Mouse (Mus musculus): Measurements from ENCODE around the gene Capn10. TPM values are rescaled to one million over a fixed set of nuclear protein-coding genes. Genes with fewer than 3 reads are reported as not detected.

Gene Capn10
- total RNA-seq, 2 experiments from 2014 or later = 8.0 to 8.2 TPM

GRCm38 (mm10) chr1:92916725-92917124 lies 17.5 kb upstream of the Capn10 start:
- DNase-seq = no peak
- intact Hi-C loops (cut with DNase I) = no loop called here

GRCm38 (mm10) chr1:92919151-92919550 lies 15.0 kb upstream of the Capn10 start:
- DNase-seq = no peak
- intact Hi-C loops (cut with DNase I) = no loop called here

- DNase-seq = no peak
Observed at GRCm38 (mm10) chr1:92919775-92920174, 14.4 kb upstream of the Capn10 start.

GRCm38 (mm10) chr1:92920474-92921200 lies 13.5 kb upstream of the Capn10 start:
- no peak for DNase-seq
- intact Hi-C loops (cut with DNase I) = no loop called here

More at GRCm38 (mm10) chr1:92919775-92920174, 14.4 kb upstream of the Capn10 start:
- intact Hi-C loops (cut with DNase I) = no loop called here

GRCm38 (mm10) chr1:92921496-92921895 lies 12.7 kb upstream of the Capn10 start:
- DNase-seq = no peak
- intact Hi-C loops (cut with DNase I) = no loop called here

- DNase-seq = no peak
- intact Hi-C loops (cut with DNase I) = no loop called here
Observed at GRCm38 (mm10) chr1:92930171-92930706, 3.9 kb upstream of the Capn10 start.

GRCm38 (mm10) chr1:92933611-92934010 lies 565 bp upstream of the Capn10 start:
- intact Hi-C loops (cut with DNase I) = loop anchor here (2.0 kb wide), 1 partner anchor 23 kb away; the partner anchor contains the start of gene Rnpepl1
- DNase-seq = no peak

GRCm38 (mm10) chr1:92935054-92935962 lies 1.1 kb downstream of the Capn10 start:
- peak in 1 of 2 experiments; percentile 31 for DNase-seq
- intact Hi-C loops (cut with DNase I) = loop anchor here (2.0 kb wide), 1 partner anchor 25 kb away; the partner anchor contains the start of gene Rnpepl1

GRCm38 (mm10) chr1:92935977-92936376 lies 1.8 kb downstream of the Capn10 start:
- DNase-seq = no peak
- intact Hi-C loops (cut with DNase I) = loop anchor here (2.0 kb wide), 1 partner anchor 25 kb away; the partner anchor contains the start of gene Rnpepl1

- DNase-seq = no peak
- intact Hi-C loops (cut with DNase I) = no loop called here
Observed at GRCm38 (mm10) chr1:92936467-92936866, 2.3 kb downstream of the Capn10 start.

GRCm38 (mm10) chr1:92937797-92938196 lies 3.6 kb downstream of the Capn10 start:
- intact Hi-C loops (cut with DNase I) = no loop called here

GRCm38 (mm10) chr1:92939746-92940145 lies 5.6 kb downstream of the Capn10 start:
- intact Hi-C loops (cut with DNase I) = no loop called here

More at GRCm38 (mm10) chr1:92937797-92938196, 3.6 kb downstream of the Capn10 start:
- no peak for DNase-seq

GRCm38 (mm10) chr1:92943219-92943989 lies 9.2 kb downstream of the Capn10 start:
- intact Hi-C loops (cut with DNase I) = no loop called here
- DNase-seq = no peak

More at GRCm38 (mm10) chr1:92939746-92940145, 5.6 kb downstream of the Capn10 start:
- DNase-seq = no peak

- DNase-seq = no peak
- intact Hi-C loops (cut with DNase I) = no loop called here
Observed at GRCm38 (mm10) chr1:92947966-92948365, 13.8 kb downstream of the Capn10 start.

- DNase-seq = peak in 1 of 2 experiments; percentile 26
- intact Hi-C loops (cut with DNase I) = no loop called here
Observed at GRCm38 (mm10) chr1:92949426-92949825, 15.2 kb downstream of the Capn10 start.

GRCm38 (mm10) chr1:92950607-92951006 lies 16.4 kb downstream of the Capn10 start, which contains the start of gene Gpr35:
Gpr35 (plus strand) TSS chr1:92950865.
- intact Hi-C loops (cut with DNase I) = loop anchor here (5.0 to 10.0 kb wide), 2 partner anchors 132 to 394 kb away; partner anchors contain the start of genes Pask and Ppp1r7
- no peak for DNase-seq

- no peak for DNase-seq
- intact Hi-C loops (cut with DNase I) = loop anchor here (5.0 to 10.0 kb wide), 2 partner anchors 129 to 391 kb away; partner anchors contain the start of genes Pask and Ppp1r7
Observed at GRCm38 (mm10) chr1:92953641-92954040, 19.5 kb downstream of the Capn10 start.

GRCm38 (mm10) chr1:92956571-92957335 lies 22.6 kb downstream of the Capn10 start:
- intact Hi-C loops (cut with DNase I) = loop anchor here (1.0 to 10.0 kb wide), 4 partner anchors 55 to 388 kb away; partner anchors contain the start of genes Pask and Ppp1r7
- DNase-seq = peak; percentile 78 to 81

- DNase-seq = no peak
- intact Hi-C loops (cut with DNase I) = loop anchor here (5.0 to 10.0 kb wide), 3 partner anchors 168 to 386 kb away; partner anchors contain the start of genes Pask and Ppp1r7
Observed at GRCm38 (mm10) chr1:92958999-92959398, 24.8 kb downstream of the Capn10 start.

Data from heart, postnatal 36 days (tissue).